Mouse (Mus musculus) olfactory bulb, adult 2 months (tissue): ENCODE data around the gene Slc2a10.

Experiments used
- CTCF ChIP-seq: fragments of 200-500 bp; IDR thresholded peaks from 2 replicates; pipeline ENCODE4 v1.5.1; 2012; ENCODE audit warnings: low read depth, mild to moderate bottlenecking, low read length, moderate library complexity; ENCODE audit not compliant: insufficient read depth
- POLR2A ChIP-seq: fragments of 200-500 bp; IDR thresholded peaks from 2 replicates; pipeline ENCODE4 v1.6.1; 2012; ENCODE audit warnings: mild to moderate bottlenecking, low read depth, low read length, moderate library complexity; ENCODE audit not compliant: insufficient read depth

DNA sequence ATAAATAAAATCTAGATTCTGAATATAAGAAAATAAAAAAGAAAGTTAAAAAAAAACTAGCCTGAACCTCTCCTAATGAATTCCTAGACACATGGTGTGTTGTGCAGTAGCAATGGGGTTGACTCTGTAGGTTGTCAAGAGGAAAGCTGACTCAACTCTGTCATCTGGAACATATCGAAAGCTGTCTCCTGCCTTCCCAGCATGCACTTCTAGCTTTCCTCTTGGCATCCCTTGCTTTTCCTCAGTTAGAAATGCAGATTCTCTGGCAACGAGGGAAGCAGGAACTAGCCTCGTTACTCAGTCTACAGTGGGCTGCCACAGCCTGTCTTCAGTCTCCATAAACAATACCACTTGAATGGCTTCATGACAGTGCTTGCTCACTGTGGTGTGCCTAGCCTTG is 17.8 kb upstream of the Slc2a10 start:
- TF ChIP-seq POLR2A (no peak), CTCF (no peak)
